Mouse (Mus musculus) midbrain, postnatal 0 days (tissue): ENCODE data around the gene Hist1h4h. TPM values are rescaled to one million over a fixed set of nuclear protein-coding genes. Genes with fewer than 3 reads are reported as not detected.

Source experiments
- ATAC-seq: fragments of 200-750 bp; cut with Nextera tagmentation; 2 replicates; pipeline ENCODE4 v1.8.0; 2017; ENCODE audit warnings: moderate number of reproducible peaks, mild to moderate bottlenecking, moderate TSS enrichment, moderate library complexity; ENCODE audit not compliant: low FRiP score
- DNase-seq: peaks from one replicate; pipeline ENCODE4 v3.0.0-alpha.2; 2015; ENCODE audit warnings: low spot score
- H3K27ac ChIP-seq: fragments of 300-500 bp; sonication (generic); 2 replicates; pipeline ENCODE4 v1.5.1; 2014; ENCODE audit warnings: low read depth, mild to moderate bottlenecking, low read length, mixed read lengths
- H3K27me3 ChIP-seq: fragments of 300-500 bp; sonication (generic); 2 replicates; pipeline ENCODE4 v1.6.1; 2014; ENCODE audit warnings: low read length, control low read depth, mixed read lengths; ENCODE audit not compliant: insufficient read depth
- H3K36me3 ChIP-seq: fragments of 300-500 bp; sonication (generic); 2 replicates; pipeline ENCODE4 v1.6.1; 2014; ENCODE audit warnings: low read length, control low read depth, mixed read lengths; ENCODE audit not compliant: insufficient read depth
- H3K4me1 ChIP-seq: fragments of 300-500 bp; sonication (generic); 2 replicates; pipeline ENCODE4 v1.6.1; 2014; ENCODE audit warnings: mild to moderate bottlenecking, control low read depth, antibody characterized with exemption, low read length, mixed read lengths; ENCODE audit not compliant: insufficient read depth
- H3K4me2 ChIP-seq: fragments of 300-500 bp; sonication (generic); 2 replicates; pipeline ENCODE4 v1.6.1; 2014; ENCODE audit warnings: low read depth, mild to moderate bottlenecking, low read length, mixed read lengths; ENCODE audit not compliant: poor library complexity, severe bottlenecking
- H3K4me3 ChIP-seq: fragments of 300-500 bp; sonication (generic); 2 replicates; pipeline ENCODE4 v1.5.1; 2014; ENCODE audit warnings: low read depth, mild to moderate bottlenecking, low read length, moderate library complexity
- H3K9ac ChIP-seq: fragments of 300-500 bp; sonication (generic); replicated peaks from 2 replicates; pipeline ENCODE4 v1.6.1; 2014; ENCODE audit warnings: mild to moderate bottlenecking, low read length, moderate library complexity, mixed read lengths; ENCODE audit not compliant: poor library complexity, severe bottlenecking
- H3K9me3 ChIP-seq: fragments of 300-500 bp; sonication (generic); 2 replicates; pipeline ENCODE4 v1.6.1; 2016; ENCODE audit warnings: low read length, control low read depth
- CTCF ChIP-seq: IDR thresholded peaks from 2 replicates; pipeline ENCODE4 v1.5.1; 2016; ENCODE audit warnings: antibody characterized with exemption, mild to moderate bottlenecking
- WGBS: fragments of 180-500 bp; shearing (Covaris S2); extraction: QIAGEN DNeasy Blood & Tissue Kit; methylation state at CpG from one replicate; pipeline ENCODE4 v1.1.7; 2014; 5-methylcytosine and 5-hydroxymethylcytosine counted together
- polyA plus RNA-seq: library from polyadenylated mRNA; unstranded; fragments of >200 nt; fragmentation: Nextera tagmentation; extraction: Ambion mirVana; gene quantifications from 2 replicates; pipeline ENCODE4 v1.2.1, GENCODE M21; 2015
- total RNA-seq: library from RNA; depleted of rRNA; stranded (reverse); fragments of >200 nt; gene quantifications from 2 replicates; pipeline ENCODE4 v1.2.3, GENCODE M21; 2014

The Hist1h4h gene
- total and polyA plus RNA-seq, 2 experiments from 2014 or later, result 4.0 to 1,474 TPM

DNA sequence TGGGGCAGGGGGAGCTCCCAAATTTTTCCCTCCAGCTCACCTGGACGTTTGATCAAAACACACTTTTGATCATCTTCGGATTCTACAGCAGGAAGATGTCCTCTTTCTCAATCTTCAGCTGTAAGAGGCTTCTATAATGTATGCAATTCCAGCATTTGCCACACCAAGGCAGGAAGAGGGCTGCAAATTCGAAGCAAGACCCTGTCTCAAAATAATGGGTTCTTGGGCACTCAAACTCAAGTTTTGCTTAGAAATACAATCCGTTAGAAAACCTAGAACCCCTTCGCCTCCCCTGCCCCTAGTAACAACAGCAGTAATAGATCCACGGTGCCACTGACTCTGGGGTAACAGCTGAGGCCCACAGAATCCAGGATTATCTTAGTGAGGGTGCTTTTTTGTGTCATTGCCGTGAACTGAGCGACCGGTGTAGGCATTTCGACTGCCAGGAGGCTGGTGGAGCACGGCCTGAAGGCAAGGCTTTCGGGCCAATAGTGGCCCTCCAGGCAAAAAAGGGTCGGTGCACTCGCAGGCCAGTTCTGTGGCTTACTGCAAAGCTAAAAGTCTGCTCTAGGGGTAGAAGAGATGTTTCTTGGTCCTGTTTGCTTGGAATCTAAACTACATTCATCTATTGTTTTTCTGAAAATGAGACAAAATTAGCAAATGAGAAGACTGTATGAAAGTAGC, 25.0 kb upstream of the Hist1h4h start:
- no peak for TF ChIP-seq CTCF

DNA sequence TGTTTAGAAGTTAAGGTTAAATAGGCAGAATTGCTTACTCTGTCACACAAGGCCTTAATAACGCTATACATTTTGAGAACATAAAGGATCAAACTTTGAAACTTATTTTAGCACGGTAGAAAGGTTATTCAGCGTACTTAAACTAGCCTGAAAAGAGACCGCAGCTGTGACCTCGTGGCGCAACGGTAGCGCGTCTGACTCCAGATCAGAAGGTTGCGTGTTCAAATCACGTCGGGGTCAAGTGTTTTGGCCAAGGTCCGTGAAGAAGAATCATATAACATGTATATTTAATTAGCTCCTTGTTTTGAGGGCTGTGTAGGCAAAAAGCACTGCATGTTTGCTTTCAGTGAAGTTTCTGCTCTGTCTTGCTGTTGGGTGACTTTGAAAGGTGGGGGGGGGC, 24.5 kb upstream of the Hist1h4h start:
- Histone ChIP-seq H3K4me1 (no peaks in the 10 kb centered on the region; the same call in 1 of the 2 replicates), H3K36me3 (no peaks in the 10 kb centered on the region), H3K9me3 (no peaks in the 10 kb centered on the region), H3K4me3 (no peak overlapping the region), H3K27me3 (peaks cover 3% of the 10 kb centered on the region; the same call in 1 of the 2 replicates), H3K9ac (no peak overlapping the region), H3K4me2 (peak overlapping the region; percentile 30; the same call in 1 of the 2 replicates), H3K27ac (no peak overlapping the region)
- ATAC-seq (no peak), DNase-seq (peak; percentile 27)
- TF ChIP-seq CTCF, result no peak
- WGBS, result 16% methylated on average over 13 of the region's 13 CpGs

More for the DNA sequence above, 25.0 kb upstream of the Hist1h4h start:
- Histone ChIP-seq H3K27me3 (peaks cover 3% of the 10 kb centered on the region; the same call in 1 of the 2 replicates), H3K4me3 (peak overlapping the region; percentile 3; the same call in 1 of the 2 replicates), H3K36me3 (no peaks in the 10 kb centered on the region), H3K4me2 (peak overlapping the region; percentile 30), H3K9ac (no peak overlapping the region), H3K27ac (no peak overlapping the region), H3K9me3 (no peaks in the 10 kb centered on the region), H3K4me1 (no peaks in the 10 kb centered on the region; the same call in 1 of the 2 replicates)
- ATAC-seq (no peak), DNase-seq (no peak)
- 15% methylated on average over 14 of the region's 14 CpGs for WGBS

DNA sequence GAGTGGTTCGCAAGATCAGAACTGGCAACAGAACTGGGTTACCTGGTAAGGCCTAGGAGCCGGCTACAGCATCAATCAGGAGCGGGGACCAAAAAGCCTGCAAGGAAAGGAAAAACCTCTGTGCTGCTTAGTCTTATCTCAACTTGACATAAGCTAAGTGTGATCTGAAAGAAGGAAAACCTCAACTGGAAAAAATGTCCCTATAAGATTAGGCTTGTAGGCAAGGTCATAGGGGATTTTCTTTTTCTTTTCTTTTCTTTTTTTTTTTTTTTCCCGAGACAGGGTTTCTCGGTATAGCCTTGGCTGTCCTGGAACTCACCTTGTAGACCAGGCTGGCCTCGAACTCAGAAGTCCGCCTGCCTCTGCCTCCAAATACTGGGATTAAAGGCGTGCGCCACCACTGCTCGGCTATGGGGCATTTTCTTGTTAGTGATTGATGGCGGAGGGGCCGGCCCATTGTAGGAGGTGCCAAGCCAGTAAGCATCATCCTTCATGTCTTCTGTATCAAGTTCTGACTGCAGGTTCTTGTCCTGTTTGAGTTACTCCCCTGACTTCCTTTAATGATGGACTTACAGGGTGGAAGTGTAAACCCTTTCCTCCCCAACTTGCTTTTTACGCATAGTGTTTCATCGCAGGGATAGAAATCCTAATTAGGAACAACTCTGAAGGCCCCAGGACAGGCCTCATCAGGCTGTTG, 23.9 kb upstream of the Hist1h4h start:
- peak overlapping the region; percentile 12; the same call in 1 of the 2 replicates for H3K4me2 ChIP-seq
- 27% methylated on average over 14 of the region's 14 CpGs for WGBS
- H3K9ac ChIP-seq, result no peak overlapping the region
- H3K27me3 ChIP-seq, result peaks cover 3% of the 10 kb centered on the region; the same call in 1 of the 2 replicates
- H3K27ac ChIP-seq, result no peak overlapping the region
- DNase-seq (no peak), ATAC-seq (no peak)
- no peak overlapping the region for H3K4me3 ChIP-seq
- no peak for TF ChIP-seq CTCF
- H3K36me3 ChIP-seq, result no peaks in the 10 kb centered on the region
- H3K4me1 ChIP-seq, result no peaks in the 10 kb centered on the region; the same call in 1 of the 2 replicates
- no peaks in the 10 kb centered on the region for H3K9me3 ChIP-seq

DNA sequence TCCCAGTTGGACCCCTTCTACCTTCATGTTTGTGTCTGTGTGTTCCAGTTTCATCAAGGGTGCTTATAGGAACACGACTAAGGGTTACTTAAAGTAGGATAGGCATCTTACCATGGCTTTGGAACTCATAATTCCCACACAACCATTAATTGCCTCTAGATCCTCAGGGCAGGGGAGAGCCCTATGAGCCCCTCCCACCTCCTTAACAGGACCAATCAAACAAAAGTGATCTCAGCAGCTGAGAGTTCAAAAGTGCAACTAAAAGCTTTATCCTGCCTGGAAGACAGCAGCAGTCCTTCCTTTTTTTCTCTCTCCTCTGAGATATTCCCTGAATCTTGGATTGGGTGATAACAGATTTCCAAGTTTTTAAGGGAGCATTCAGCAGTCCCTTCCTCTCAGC, 20.7 kb upstream of the Hist1h4h start:
- Histone ChIP-seq H3K27me3 (peaks cover 3% of the 10 kb centered on the region; the same call in 1 of the 2 replicates), H3K9ac (no peak overlapping the region), H3K36me3 (no peaks in the 10 kb centered on the region), H3K9me3 (no peaks in the 10 kb centered on the region), H3K4me1 (no peaks in the 10 kb centered on the region; the same call in 1 of the 2 replicates), H3K4me3 (no peak overlapping the region), H3K4me2 (no peak overlapping the region), H3K27ac (no peak overlapping the region)
- no peak for TF ChIP-seq CTCF
- DNase-seq (no peak), ATAC-seq (no peak)
- 55% methylated on average over 1 of the region's 1 CpGs for WGBS

DNA sequence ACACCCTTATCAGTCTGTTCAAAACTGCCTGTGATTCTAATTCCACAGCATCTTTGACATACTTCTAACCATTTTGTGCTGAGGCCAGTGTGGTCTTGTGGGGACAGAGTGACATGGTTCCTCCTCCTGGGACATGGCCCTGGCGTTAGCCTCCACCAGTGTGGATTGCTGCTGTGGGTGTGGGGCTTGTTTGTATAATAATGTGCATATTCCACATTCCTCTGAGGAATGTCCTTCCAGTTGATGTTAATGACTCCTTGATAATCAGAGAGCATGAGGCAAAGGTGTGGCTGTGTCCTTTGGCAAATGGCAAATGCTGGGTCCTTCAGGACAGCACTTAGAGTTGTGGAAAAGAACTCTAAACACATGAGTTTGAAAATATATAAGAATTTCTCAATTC, 17.3 kb upstream of the Hist1h4h start:
- no peak overlapping the region for H3K4me2 ChIP-seq
- DNase-seq (no peak), ATAC-seq (no peak)
- TF ChIP-seq CTCF, result no peak
- H3K27ac ChIP-seq, result no peak overlapping the region
- H3K36me3 ChIP-seq, result no peaks in the 10 kb centered on the region
- 83% methylated on average over 1 of the region's 1 CpGs for WGBS
- H3K27me3 ChIP-seq, result no peaks in the 10 kb centered on the region
- H3K9ac ChIP-seq, result no peak overlapping the region
- no peak overlapping the region for H3K4me3 ChIP-seq
- H3K9me3 ChIP-seq, result no peaks in the 10 kb centered on the region
- H3K4me1 ChIP-seq, result peaks cover 5% of the 10 kb centered on the region; the same call in 1 of the 2 replicates

DNA sequence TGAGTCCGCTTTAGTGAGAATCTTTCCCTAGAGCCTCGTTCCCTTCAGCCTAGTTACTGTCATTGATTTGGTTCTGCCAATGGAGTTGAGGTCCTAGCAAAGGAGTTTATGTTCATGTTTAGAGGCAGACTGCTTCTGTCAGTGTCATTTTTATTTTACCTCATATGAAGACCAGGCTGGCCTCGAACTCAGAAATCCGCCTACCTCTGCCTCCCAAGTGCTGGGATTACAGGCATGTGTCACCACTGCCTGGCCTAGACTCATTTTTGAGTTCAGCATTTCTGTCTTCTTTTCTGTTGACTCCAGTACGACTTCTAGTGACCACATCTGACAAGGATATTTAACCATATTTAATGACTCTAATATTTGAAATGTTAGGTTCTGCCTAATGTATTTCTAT, 15.6 kb upstream of the Hist1h4h start:
- H3K27me3 ChIP-seq, result no peaks in the 10 kb centered on the region
- H3K4me1 ChIP-seq, result peaks cover 5% of the 10 kb centered on the region; the same call in 1 of the 2 replicates
- 77% methylated on average over 5 of the region's 5 CpGs for WGBS
- H3K9ac ChIP-seq, result no peak overlapping the region
- no peaks in the 10 kb centered on the region for H3K36me3 ChIP-seq
- H3K9me3 ChIP-seq, result no peaks in the 10 kb centered on the region
- no peak overlapping the region for H3K27ac ChIP-seq
- DNase-seq (no peak), ATAC-seq (no peak)
- no peak overlapping the region for H3K4me3 ChIP-seq
- no peak overlapping the region for H3K4me2 ChIP-seq
- TF ChIP-seq CTCF, result no peak
